Mouse (Mus musculus): Measurements from ENCODE around the gene Cebpa. TPM values are rescaled to one million over a fixed set of nuclear protein-coding genes. Genes with fewer than 3 reads are reported as not detected.

Gene Cebpa
- total and polyA plus RNA-seq, 3 experiments = 2.3 to 4.4 TPM; not detected in 1

GRCm38 (mm10) chr7:35128677-35129567 is 9.8 kb downstream of the Cebpa start:
- Histone ChIP-seq H3K4me3 (ENCODE audit: control insufficient read depth in 1 of 2, insufficient read depth in 1 of 2, low read depth in 2 of 2, low read length in 2 of 2) (no peak overlapping the region), H3K27me3 (ENCODE audit: control insufficient read depth in 1 of 2, insufficient read depth in 2 of 2, low read length in 2 of 2) (no peaks in the 10 kb centered on the region), H3K36me3 (ENCODE audit: control insufficient read depth in 1 of 2, insufficient read depth in 2 of 2, low read length in 2 of 2) (peaks cover 0 to 4% of the 10 kb centered on the region in 2 experiments; a peak in 1 of 4 replicates), H3K4me1 (ENCODE audit: control insufficient read depth in 1 of 2, insufficient read depth in 2 of 2, low read length in 2 of 2) (peaks cover 0 to 20% of the 10 kb centered on the region in 2 experiments; a peak in 3 of 4 replicates), H3K9ac (ENCODE audit: control insufficient read depth, low read depth, low read length, poor library complexity, severe bottlenecking) (no peak overlapping the region), H3K79me2 (ENCODE audit: control insufficient read depth, insufficient read depth, low read length, poor library complexity) (no peaks in the 10 kb centered on the region), H3K27ac (ENCODE audit: control insufficient read depth, low read depth, low read length) (no peak overlapping the region), H3K9me3 (replicated peaks; ENCODE audit: insufficient read depth, low read length) (no peaks in the 10 kb centered on the region)
- no peak for TF ChIP-seq TBP (IDR thresholded peaks at IDR 0.05; ENCODE audit: low read depth, low read length)
- no peak for TF ChIP-seq MYB (IDR thresholded peaks at IDR 0.05; ENCODE audit: low read depth, low read length)
- no peak for TF ChIP-seq POLR2A (IDR thresholded peaks at IDR 0.05; ENCODE audit: control insufficient read depth in 1 of 2, insufficient read depth in 1 of 2, low read depth in 1 of 2, low read length in 2 of 2, poor library complexity in 1 of 2)
- no peak for TF ChIP-seq TCF12 (IDR thresholded peaks at IDR 0.05; ENCODE audit: low read depth, low read length)
- no peak for TF ChIP-seq MAZ (IDR thresholded peaks at IDR 0.05; ENCODE audit: low read depth, low read length)
- no peak for TF ChIP-seq SIN3A (IDR thresholded peaks at IDR 0.05; ENCODE audit: low read length)
- TF ChIP-seq RCOR1 (IDR thresholded peaks at IDR 0.05; ENCODE audit: low read depth, low read length) = no peak
- no peak for TF ChIP-seq CHD1 (IDR thresholded peaks at IDR 0.05; ENCODE audit: low read depth, low read length)
- no peak for TF ChIP-seq KAT2A (conservative IDR thresholded peaks at IDR 0.05; ENCODE audit: low read depth, low read length)
- TF ChIP-seq GATA1 (IDR thresholded peaks at IDR 0.05; ENCODE audit: low read depth, low read length) = no peak
- no peak for TF ChIP-seq MEF2A (IDR thresholded peaks at IDR 0.05; ENCODE audit: extremely low read depth, insufficient replicate concordance, low read depth, low read length, poor library complexity, severe bottlenecking)
- TF ChIP-seq POLR2AphosphoS5 (IDR thresholded peaks at IDR 0.05; ENCODE audit: borderline replicate concordance, low read depth, low read length) = no peak
- TF ChIP-seq TAL1 (IDR thresholded peaks at IDR 0.05; ENCODE audit: low read length) = no peak
- TF ChIP-seq CHD2 (IDR thresholded peaks at IDR 0.05; ENCODE audit: low read length) = no peak
- TF ChIP-seq ZC3H11A (IDR thresholded peaks at IDR 0.05; ENCODE audit: low read depth, low read length) = no peak
- no peak for TF ChIP-seq POLR2AphosphoS2 (IDR thresholded peaks at IDR 0.05; ENCODE audit: low read length)
- TF ChIP-seq JUND (IDR thresholded peaks at IDR 0.05; ENCODE audit: low read depth, low read length) = no peak
- no peak for DNase-seq (ENCODE audit: low read depth, low spot score)

- H3K4me1 ChIP-seq (ENCODE audit: control insufficient read depth in 1 of 2, insufficient read depth in 2 of 2, low read length in 2 of 2) = peaks cover 0 to 16% of the 10 kb centered on the region in 2 experiments; a peak in 3 of 4 replicates
- no peaks in the 10 kb centered on the region for H3K9me3 ChIP-seq (replicated peaks; ENCODE audit: insufficient read depth, low read length)
- no peak overlapping the region for H3K9ac ChIP-seq (ENCODE audit: control insufficient read depth, low read depth, low read length, poor library complexity, severe bottlenecking)
- TF ChIP-seq POLR2AphosphoS2 (IDR thresholded peaks at IDR 0.05; ENCODE audit: low read length) = no peak
- TF ChIP-seq ETS1 (IDR thresholded peaks at IDR 0.05; ENCODE audit: low read depth, low read length) = no peak
- no peak for TF ChIP-seq POLR2AphosphoS5 (IDR thresholded peaks at IDR 0.05; ENCODE audit: borderline replicate concordance, low read depth, low read length)
- TF ChIP-seq KAT2A (conservative IDR thresholded peaks at IDR 0.05; ENCODE audit: low read depth, low read length) = no peak
- no peak for TF ChIP-seq TAL1 (IDR thresholded peaks at IDR 0.05; ENCODE audit: low read length)
- no peak for TF ChIP-seq BHLHE40 (IDR thresholded peaks at IDR 0.05; ENCODE audit: borderline replicate concordance, low read depth, low read length)
- TF ChIP-seq MXI1 (IDR thresholded peaks at IDR 0.05; ENCODE audit: low read depth, low read length) = no peak
- no peak for TF ChIP-seq E2F4 (IDR thresholded peaks at IDR 0.05; ENCODE audit: borderline replicate concordance, low read depth, low read length)
- TF ChIP-seq POLR2A (IDR thresholded peaks at IDR 0.05; ENCODE audit: control insufficient read depth in 1 of 2, insufficient read depth in 1 of 2, low read depth in 1 of 2, low read length in 2 of 2, poor library complexity in 1 of 2) = no peak
- TF ChIP-seq TCF12 (IDR thresholded peaks at IDR 0.05; ENCODE audit: low read depth, low read length) = no peak
- TF ChIP-seq MYB (IDR thresholded peaks at IDR 0.05; ENCODE audit: low read depth, low read length) = no peak
- TF ChIP-seq MAFK (IDR thresholded peaks at IDR 0.05; ENCODE audit: borderline replicate concordance, low read depth, low read length) = no peak
- no peak for TF ChIP-seq EP300 (IDR thresholded peaks at IDR 0.05; ENCODE audit: low read depth in 1 of 2, low read length in 2 of 2)
- TF ChIP-seq RCOR1 (IDR thresholded peaks at IDR 0.05; ENCODE audit: low read depth, low read length) = no peak
- DNase-seq (ENCODE audit: low read depth, low spot score) = no peak
- H3K79me2 ChIP-seq (ENCODE audit: control insufficient read depth, insufficient read depth, low read length, poor library complexity) = no peaks in the 10 kb centered on the region
- H3K27me3 ChIP-seq (ENCODE audit: control insufficient read depth in 1 of 2, insufficient read depth in 2 of 2, low read length in 2 of 2) = no peaks in the 10 kb centered on the region
- H3K27ac ChIP-seq (ENCODE audit: control insufficient read depth, low read depth, low read length) = no peak overlapping the region
- H3K36me3 ChIP-seq (ENCODE audit: control insufficient read depth in 1 of 2, insufficient read depth in 2 of 2, low read length in 2 of 2) = peaks cover 0 to 4% of the 10 kb centered on the region in 2 experiments; a peak in 1 of 4 replicates
- no peak overlapping the region for H3K4me3 ChIP-seq (ENCODE audit: control insufficient read depth in 1 of 2, insufficient read depth in 1 of 2, low read depth in 2 of 2, low read length in 2 of 2)
Measured at GRCm38 (mm10) chr7:35130059-35130738, 11.1 kb downstream of the Cebpa start.
